Mouse (Mus musculus): ENCODE measurements around the gene Ttbk2.

The Ttbk2 gene

GRCm38 (mm10) chr2:120850424-120851082 is at the start of gene Ttbk2:
Gene Ttbk2 (minus strand): TSS chr2:120850604.
- DNase-seq (ENCODE audit: low spot score in 2 of 2): peak; percentile 97

DNA sequence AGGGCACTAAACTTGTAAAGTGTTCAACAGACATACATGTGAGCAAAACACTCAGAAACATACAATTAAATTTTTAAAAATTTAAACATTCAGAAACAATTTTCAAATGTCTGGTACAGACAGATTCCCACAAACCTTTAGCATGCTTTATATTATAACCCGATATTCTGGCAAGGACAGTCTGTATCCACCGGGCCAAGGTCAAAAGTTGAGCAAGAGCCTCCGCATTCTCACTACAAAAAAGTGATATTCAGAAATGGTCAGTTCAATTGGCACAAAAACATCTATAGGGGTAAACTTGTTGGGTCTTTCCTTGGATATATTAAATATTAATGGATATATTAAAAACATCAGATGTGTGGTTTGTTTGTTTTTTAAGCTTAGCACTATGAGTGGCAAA is 46.0 kb upstream of the Ttbk2 start:
- no peak for DNase-seq (ENCODE audit: low spot score in 2 of 2)

DNA sequence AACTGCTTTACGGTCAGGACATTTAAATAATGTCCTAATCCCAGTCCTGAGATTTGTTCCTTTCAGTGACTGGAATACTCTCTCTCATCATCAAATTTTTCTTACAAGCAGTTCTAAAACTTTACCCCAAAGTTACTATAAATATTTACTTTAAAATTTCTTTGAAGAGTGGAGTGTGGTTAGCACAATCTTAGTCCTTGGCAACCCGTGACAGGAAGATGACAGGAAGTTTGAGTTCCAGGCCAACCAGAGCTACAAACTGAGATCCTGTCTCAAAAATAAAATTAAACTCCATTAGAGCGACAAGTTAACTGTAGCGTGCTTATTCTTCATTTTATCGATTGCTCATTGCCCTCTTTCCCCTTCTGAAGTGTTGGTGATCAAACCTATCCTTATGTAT is 37.2 kb upstream of the Ttbk2 start:
- no peak for DNase-seq (ENCODE audit: low spot score in 2 of 2)

- no peak for DNase-seq (ENCODE audit: low spot score in 2 of 2)
Measured at GRCm38 (mm10) chr2:120873192-120873591, 22.8 kb upstream of the Ttbk2 start.

DNA sequence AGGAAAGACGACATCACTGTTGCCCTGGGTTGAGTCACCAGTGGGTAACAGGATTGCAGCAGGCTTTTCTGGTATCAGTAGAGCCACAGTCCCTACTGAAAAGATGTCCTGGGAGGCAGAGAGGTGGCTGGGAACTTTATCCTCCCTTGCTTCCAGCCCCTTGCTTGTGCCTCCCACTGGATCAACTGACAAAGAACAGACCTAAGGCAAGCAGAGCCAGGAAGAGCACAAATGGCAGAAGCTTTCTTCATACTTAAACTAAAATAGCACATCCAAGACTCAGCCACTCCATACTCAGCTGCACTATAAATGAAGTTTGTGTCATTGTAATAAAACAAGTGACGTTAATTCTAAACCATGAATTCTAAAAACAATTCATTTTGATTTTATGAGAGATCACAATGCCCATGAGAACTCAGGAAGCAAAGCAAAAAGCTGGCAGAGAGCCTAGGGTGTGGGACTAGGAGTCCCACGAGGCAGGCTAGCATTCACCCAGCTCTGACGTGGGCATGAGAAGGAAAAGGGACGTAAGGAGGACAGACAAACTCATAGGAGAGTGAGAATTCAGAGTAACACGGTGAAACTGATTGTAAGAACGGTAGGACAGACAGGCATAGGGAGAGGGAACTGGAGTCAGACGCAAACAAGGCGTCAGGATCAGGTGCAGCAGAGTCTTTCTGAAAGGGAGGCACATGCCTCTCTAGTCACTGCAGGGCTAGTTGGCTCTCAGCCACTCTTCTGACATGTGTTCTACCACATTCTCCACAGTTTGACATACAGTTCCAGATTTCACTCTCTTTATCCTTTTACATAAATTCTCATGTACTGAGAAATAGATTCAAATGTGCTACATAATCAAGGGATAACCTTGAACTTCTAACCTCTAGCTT is 21.3 kb upstream of the Ttbk2 start:
- DNase-seq (ENCODE audit: low spot score in 2 of 2): peak in 1 of 2 experiments; percentile 29

GRCm38 (mm10) chr2:120867336-120867735 is 16.9 kb upstream of the Ttbk2 start:
- DNase-seq (ENCODE audit: low spot score in 2 of 2): peak; percentile 35 to 56

DNA sequence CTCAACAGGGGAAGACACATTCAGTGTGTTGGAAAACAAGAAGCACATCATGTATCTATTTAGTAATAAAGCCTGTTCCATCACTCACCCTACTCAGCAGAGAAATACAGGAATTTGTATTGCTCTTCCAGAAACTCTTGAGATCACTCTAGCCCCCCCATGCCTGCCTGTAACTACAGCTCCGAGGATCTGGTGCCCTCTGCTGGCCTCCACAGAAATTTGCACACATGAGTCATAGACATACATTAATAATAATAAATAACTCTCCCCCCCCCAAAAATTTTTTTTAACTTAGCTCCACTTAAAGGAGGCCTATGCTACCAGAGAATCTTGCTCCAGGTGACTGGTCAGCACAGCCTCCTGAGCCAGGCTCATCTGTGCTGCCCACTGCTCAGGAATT is 16.2 kb upstream of the Ttbk2 start:
- DNase-seq (ENCODE audit: low spot score in 2 of 2): no peak

DNA sequence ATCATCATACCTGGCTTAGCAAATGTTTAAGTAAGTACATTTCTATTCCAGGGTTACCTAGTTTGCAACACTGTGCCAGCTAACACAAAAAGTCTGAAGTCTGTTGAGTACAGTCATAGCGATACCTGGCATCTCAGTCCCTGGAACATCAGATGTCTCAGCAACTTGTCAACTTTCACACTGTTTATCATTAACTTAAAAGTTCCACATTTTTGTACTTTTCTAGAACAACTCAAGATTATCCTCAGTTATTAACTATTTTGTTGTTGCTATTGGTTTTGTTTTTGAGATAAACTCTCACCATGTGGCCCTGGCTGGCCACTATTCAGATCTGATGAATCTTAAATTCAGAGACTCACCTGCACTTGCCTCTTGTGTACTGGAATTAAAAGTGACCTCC is 13.0 kb upstream of the Ttbk2 start:
- DNase-seq (ENCODE audit: low spot score in 2 of 2): no peak

- no peak for DNase-seq (ENCODE audit: low spot score in 2 of 2)
Measured at GRCm38 (mm10) chr2:120860699-120861098, 10.3 kb upstream of the Ttbk2 start.

- no peak for DNase-seq (ENCODE audit: low spot score in 2 of 2)
Measured at GRCm38 (mm10) chr2:120858131-120858530, 7.7 kb upstream of the Ttbk2 start.

- no peak for DNase-seq (ENCODE audit: low spot score in 2 of 2)
Measured at GRCm38 (mm10) chr2:120853151-120853550, 2.7 kb upstream of the Ttbk2 start.

- no peak for DNase-seq (ENCODE audit: low spot score in 2 of 2)
Measured at GRCm38 (mm10) chr2:120852626-120853025, 2.2 kb upstream of the Ttbk2 start.

DNA sequence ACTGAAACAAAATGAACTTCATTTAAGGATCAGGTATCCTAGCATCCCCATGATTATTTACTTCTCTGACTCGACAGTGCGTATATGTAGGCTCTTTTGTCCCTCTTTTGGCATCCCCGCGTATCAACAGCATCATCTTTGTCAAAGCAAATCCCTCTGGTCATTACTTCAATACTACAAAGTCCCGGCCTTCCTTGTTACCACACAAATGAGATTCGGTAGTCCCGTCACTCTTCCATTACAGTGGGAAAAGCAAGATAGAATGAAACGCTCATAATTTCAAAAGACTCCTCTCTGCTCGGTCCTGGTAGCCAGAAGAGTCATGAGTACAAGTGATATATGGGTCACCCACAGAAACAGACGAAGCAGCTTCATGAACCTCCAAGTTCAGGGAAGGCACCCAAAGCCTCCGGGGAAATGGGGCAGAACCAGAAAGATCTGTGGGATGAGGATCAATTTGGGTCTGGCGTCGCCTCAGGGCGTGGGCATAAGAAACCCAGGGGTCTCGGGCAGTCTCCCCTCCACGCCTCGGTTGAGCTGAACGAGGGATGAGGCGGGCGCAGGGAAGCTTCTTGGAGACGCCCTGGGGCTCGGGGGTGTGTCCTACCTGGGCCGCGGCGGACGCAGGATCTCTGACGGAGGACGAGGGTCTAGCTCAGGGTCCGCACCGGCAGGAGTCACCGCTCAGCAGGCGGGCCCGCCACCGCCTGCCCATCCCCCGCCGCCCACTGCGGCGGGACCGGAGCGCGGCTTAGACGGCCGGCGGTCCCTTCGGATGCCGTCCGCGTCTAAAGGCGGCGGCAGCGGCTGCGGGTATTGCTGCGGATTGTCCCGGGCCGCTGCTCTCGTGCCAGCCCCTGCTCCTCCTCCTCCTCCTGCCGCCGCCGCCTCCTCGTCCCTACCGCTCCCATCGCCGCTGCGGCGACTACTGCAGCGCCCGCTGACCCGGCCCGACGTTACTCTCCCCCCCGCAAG is 668 bp downstream of the Ttbk2 start, which contains the start of gene Cdan1:
TSS of gene Cdan1 (minus strand) at position 680 of the 975 bp plus-strand sequence.
- no peak for DNase-seq (ENCODE audit: low spot score in 2 of 2)

DNA sequence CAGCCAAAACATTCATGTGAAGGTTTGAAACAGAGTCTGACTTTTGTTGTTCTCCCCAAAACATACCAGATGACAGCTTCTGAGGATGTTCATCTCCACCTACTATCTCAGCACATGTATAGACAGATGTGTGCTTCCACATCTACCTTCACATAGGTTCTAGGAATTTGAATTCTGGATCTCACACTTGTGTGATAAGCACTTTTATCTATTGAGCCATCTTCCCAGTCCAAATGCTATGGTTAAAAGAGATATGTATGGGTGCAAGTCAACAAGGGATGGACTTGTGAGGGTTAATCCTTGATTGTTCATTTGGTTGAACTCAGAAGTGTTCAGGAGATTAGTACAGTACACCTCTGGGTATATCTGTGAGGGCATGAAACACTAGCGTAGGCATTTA is 5.1 kb downstream of the Ttbk2 start:
- no peak for DNase-seq (ENCODE audit: low spot score in 2 of 2)

DNA sequence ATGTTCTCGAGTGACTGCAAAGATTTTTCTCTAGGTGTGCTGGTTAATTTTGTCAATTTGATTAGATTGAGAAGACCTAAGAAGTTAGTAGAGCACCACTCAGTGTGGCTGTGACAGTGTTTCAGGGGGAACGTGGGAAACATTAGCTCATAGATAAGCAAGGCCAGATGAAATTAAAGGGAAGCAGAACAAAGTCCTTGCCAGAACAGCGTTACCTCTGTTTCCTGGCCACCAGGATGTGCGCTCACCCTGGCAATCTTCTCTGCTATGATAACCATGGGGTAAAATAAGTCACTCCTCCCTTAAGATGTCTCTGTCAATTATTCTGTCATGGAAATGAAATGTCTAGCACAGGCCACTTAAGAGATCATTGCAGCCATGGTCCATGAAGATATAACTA is 6.4 kb downstream of the Ttbk2 start:
- no peak for DNase-seq (ENCODE audit: low spot score in 2 of 2)

DNA sequence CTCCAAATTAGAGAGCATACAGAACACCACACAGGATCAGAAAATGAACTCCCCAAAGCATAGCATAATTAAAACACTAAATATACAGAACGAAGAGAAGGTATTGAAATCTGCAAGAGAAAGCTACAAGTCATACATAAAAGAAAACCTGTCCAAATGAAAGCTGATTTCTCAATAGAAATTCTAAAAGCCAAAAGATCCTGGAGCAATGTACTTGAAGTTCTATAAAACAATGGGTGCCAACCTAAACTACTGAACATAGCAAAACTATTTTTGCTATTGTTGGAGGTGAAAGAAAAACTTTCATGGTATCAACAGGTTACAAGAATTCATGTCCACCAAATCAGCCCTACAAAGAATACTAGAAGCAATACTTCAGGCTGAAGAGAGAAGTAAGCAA is 9.2 kb downstream of the Ttbk2 start:
- DNase-seq (ENCODE audit: low spot score in 2 of 2): no peak

- DNase-seq (ENCODE audit: low spot score in 2 of 2): no peak
Measured at GRCm38 (mm10) chr2:120835167-120835566, 15.2 kb downstream of the Ttbk2 start.

GRCm38 (mm10) chr2:120826936-120827638 is 23.3 kb downstream of the Ttbk2 start:
- no peak for DNase-seq (ENCODE audit: low spot score in 2 of 2)

- DNase-seq (ENCODE audit: low spot score in 2 of 2): peak; percentile 32 to 54
Measured at GRCm38 (mm10) chr2:120770265-120770935, 80.0 kb downstream of the Ttbk2 start.

DNA sequence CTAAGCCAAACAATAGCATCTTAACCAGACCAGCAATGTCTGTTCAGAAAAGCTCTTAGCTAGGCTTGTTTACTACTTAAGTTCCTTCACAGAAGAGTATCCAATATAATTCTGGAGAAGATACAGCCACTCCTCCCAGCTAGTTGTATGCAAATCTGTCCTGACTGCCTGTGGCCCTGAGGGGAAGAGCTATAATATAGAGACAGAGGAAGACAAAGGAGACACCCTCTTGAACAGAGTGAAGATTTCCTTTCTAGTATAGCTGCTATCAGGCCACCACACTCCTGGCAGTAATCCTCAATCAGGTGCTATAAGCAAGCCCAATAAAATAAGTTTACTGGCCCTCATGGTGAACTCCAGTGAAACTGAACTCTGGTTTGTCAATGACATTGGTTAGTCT is 88.5 kb downstream of the Ttbk2 start:
- no peak for DNase-seq (ENCODE audit: low spot score in 2 of 2)

GRCm38 (mm10) chr2:120748041-120748440 is 102.4 kb downstream of the Ttbk2 start:
- DNase-seq (ENCODE audit: low spot score in 2 of 2): no peak
